Mouse (Mus musculus) activated CD4-positive, CD25-positive, alpha-beta regulatory T cell, adult 4 months (primary cell): ENCODE measurements around the gene Tbc1d15. TPM values are rescaled to one million over a fixed set of nuclear protein-coding genes. Genes with fewer than 3 reads are reported as not detected.

Experiments
- polyA plus RNA-seq, 2 experiments: library from polyadenylated mRNA; unstranded; fragments of 100-300 nt; shearing (Covaris generic); gene quantifications; one replicate each; pipeline ENCODE4 v1.2.1; 2017

Gene Tbc1d15
- polyA plus RNA-seq, 2 experiments from 2014 or later: 87.7 to 108 TPM

Other genes with a start within 250 kb of the Tbc1d15 start
- gene Tph2, start 66.4 kb downstream of the Tbc1d15 start, polyA plus RNA-seq: not detected
- gene Rab21, start 64.1 kb upstream of the Tbc1d15 start, polyA plus RNA-seq: 10 to 100 TPM; 21.3 to 26.2 TPM
- gene Tmem19, start 111.0 kb upstream of the Tbc1d15 start, polyA plus RNA-seq: 10 to 100 TPM; 41.0 to 44.7 TPM
- gene Thap2, start 133.0 kb upstream of the Tbc1d15 start, polyA plus RNA-seq: 10 to 100 TPM; 12.8 to 13.7 TPM
- gene Zfc3h1, start 133.5 kb upstream of the Tbc1d15 start, polyA plus RNA-seq: 10 to 100 TPM; 23.2 to 35.4 TPM